Mouse (Mus musculus) brain, embryonic 14.5 days (tissue): ENCODE measurements around the gene Clmn. TPM values are rescaled to one million over a fixed set of nuclear protein-coding genes. Genes with fewer than 3 reads are reported as not detected.
A peak's percentile ranks its signal among the peaks of the same experiment; 100 is the strongest.

Experiments used
- DNase-seq: peaks from one replicate; pipeline ENCODE4 v3.0.0-alpha.2; 2011; ENCODE audit warnings: low read depth
- CTCF ChIP-seq: fragments of 200-500 bp; IDR thresholded peaks from 2 replicates; pipeline ENCODE4 v1.5.1; 2012; ENCODE audit warnings: inconsistent platforms, mild to moderate bottlenecking, moderate library complexity, borderline replicate concordance; ENCODE audit not compliant: insufficient read depth, insufficient read length; ENCODE audit errors: extremely low read depth
- POLR2A ChIP-seq: fragments of 200-500 bp; IDR thresholded peaks from 2 replicates; pipeline ENCODE4 v1.6.1; 2012; ENCODE audit warnings: mild to moderate bottlenecking, inconsistent platforms, borderline replicate concordance; ENCODE audit not compliant: poor library complexity, insufficient read depth, insufficient read length, severe bottlenecking; ENCODE audit errors: extremely low read depth
- polyA plus RNA-seq: library from polyadenylated mRNA; depleted of rRNA; stranded (reverse); fragments of >200 nt; gene quantifications from 2 replicates; pipeline ENCODE4 v1.2.3, GENCODE M21; 2012; rRNA removed

The Clmn gene
- polyA plus RNA-seq, 1 experiment: 3.2 TPM

DNA sequence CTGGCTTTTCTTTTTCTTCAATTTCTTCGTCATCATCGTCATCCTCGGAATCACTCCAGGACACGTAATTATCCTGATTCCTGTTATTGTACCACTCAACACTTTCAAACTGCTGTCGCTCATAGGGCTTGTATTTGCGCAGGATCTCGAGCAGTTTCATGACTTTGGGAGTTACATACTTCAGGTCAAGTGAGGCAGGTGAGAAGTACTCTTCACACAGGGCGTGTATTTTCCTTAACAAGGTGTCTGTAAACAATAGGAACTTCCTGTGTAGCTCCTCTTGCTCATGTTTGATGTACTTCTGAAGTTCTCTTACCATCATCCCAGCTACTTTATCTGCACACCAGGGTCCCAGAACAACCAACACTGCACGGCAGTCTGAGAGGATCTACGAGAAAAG is 142.8 kb downstream of the Clmn start:
- TF ChIP-seq POLR2A (no peak), CTCF (no peak)
- DNase-seq: no peak

DNA sequence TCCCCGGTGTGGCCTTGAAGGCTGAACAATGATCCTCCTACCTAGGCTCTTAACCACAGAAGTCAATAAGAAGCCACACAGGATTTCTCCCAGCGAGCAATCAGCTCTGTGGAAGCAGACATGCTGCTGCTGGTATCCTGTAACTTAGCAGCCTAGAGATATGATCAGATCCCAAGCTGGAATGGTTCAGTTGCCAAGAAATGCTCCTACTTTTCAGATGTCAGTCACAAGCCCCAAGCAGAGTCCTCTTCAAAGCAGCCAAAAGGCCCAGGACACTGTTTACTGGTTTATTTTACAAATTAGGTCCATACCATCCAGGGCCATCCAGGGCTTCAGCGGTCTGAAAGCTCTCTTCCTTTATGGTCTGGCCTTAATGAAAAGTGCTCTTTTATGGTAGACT is 143.9 kb downstream of the Clmn start:
- DNase-seq: no peak
- no peak for TF ChIP-seq CTCF

DNA sequence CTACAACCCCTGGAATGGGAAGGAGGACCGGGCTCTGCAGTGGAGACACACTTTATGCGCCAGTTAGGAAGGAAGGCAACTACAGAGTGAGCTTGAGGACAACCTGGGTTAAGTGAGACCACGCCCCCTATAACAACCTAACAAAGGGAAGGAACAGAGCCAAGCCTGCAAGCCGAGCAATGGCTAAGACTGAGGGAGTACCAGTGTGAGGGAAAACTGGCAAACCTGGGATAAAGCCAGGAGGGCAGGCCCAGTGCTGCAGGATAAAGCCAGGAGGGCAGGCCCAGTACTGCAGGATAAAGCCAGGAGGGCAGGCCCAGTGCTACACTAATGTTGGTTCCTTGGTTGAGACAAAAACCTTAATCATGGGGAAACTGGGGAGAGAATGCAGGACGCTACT is 145.9 kb downstream of the Clmn start:
- DNase-seq: peak; percentile 40
- TF ChIP-seq POLR2A: no peak
- no peak for TF ChIP-seq CTCF

DNA sequence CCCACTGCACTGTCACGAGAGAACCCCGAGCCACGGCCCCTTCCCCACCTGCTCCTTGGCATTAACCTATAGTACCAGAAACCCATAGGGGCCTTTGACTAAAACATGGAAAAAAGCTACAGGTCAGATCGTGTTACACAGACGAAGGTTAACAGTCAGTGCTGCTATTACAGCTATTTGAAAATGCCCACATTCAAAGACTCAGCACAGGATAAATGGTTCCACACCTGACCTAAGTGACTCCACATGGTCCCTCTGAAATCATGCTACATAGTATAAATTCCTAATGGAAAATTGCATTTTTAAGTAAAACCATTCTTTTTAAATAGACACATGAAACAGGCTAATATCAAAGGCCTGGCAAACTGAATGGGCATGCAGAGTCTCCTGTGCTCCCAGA is 148.5 kb downstream of the Clmn start:
- no peak for DNase-seq
- TF ChIP-seq CTCF: no peak
- no peak for TF ChIP-seq POLR2A

DNA sequence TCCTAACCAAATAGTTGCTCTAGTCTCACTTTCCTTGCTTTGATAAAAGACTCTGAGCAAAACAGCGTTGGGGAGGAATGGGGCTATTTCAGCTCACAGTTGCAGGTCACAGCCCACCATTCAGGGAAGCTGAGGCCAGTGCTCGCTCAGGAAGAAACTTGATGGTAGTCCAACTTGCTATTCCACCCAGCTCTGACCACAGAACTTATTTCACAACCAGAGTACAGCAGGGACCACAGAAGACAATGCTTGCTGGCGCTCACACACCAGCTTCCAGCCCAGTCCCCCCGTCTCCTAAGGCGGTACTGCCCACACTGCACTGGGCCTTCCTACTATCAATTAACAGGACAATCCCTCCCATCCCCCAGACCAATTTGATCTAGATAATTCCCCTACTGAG is 149.4 kb downstream of the Clmn start:
- DNase-seq: no peak
- TF ChIP-seq POLR2A: no peak
- no peak for TF ChIP-seq CTCF

Other genes with a start within 250 kb of the Clmn start
- gene Dicer1, start 113.1 kb downstream of the Clmn start, polyA plus RNA-seq: 29.5 and 43.0 TPM in 2 replicates
- gene Syne3, start 144.7 kb upstream of the Clmn start, polyA plus RNA-seq: 0.34 and 0.44 TPM in 2 replicates
- 71.3 and 95.6 TPM in 2 replicates for gene Glrx5, start 167.6 kb upstream of the Clmn start, polyA plus RNA-seq